Mouse (Mus musculus) E14TG2a.4 (cell line): ENCODE results near the gene Vim.

ENCODE experiments used
- CTCF ChIP-seq: conservative IDR thresholded peaks from 2 replicates; pipeline ENCODE4 v1.5.1; 2014; ENCODE audit warnings: low read length
- POU5F1 ChIP-seq: IDR thresholded peaks from 2 replicates; pipeline ENCODE4 v1.6.1; 2014; ENCODE audit warnings: low read length, borderline replicate concordance

DNA sequence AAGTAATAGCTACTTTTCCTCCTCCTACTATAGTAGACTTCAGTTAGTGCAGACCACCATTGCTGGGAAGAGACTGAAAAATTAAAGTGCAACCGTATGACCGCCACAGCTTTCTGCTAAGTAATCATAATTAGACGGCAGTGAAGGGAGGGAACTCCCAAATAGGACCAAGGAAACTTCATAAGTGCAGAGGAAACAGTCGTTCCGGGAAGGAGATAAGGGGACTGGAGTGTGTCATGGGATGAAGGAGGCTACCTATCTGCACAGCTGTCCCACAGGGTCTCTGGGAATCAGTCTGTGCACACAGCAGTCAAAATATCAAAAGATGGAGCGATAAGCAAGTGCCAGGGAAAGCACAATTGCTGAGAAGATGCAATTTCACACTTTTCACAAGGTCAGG is 43.1 kb upstream of the Vim start:
- TF ChIP-seq CTCF: no peak
- no peak for TF ChIP-seq POU5F1
